Mouse (Mus musculus) lung, adult 2 months (tissue): ENCODE results near the gene BC005537.

Source experiments
- CTCF ChIP-seq: fragments of 200-500 bp; IDR thresholded peaks from 2 replicates; pipeline ENCODE4 v1.5.1; 2011; ENCODE audit warnings: mild to moderate bottlenecking, low read length, control low read depth; ENCODE audit not compliant: insufficient read depth
- POLR2A ChIP-seq: fragments of 200-500 bp; IDR thresholded peaks from 2 replicates; pipeline ENCODE4 v1.6.1; 2011; ENCODE audit warnings: low read depth, mild to moderate bottlenecking, control low read depth, low read length, borderline replicate concordance; ENCODE audit errors: extremely low read depth

DNA sequence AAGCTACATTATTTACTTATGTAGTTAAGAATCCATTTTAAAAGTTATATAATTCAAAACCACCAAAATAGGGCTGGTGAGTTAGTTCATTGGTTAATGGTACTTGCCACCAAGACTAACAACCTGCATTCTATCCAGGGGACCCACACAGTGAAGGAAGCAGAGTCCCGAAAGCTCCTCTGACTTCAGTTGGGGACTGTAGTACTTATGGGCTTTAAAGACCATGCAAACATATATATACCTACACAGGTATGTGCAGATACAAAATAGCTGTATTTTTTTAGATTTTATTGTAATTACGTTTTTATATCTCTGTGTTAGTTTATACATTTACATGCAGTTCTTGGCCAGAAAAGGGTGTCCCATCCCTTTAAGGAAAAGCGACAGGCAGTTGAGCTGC, 44.7 kb upstream of the BC005537 start:
- TF ChIP-seq CTCF (no peak), POLR2A (no peak)
